Comparison of ENCODE assay signal across 13 mouse cellular contexts in genomic region chr13:37929532-37929931, GRCm38 (mm10).
"Had no signal": no experiment of that assay in that cellular context is flagged by ENCODE, and none has a peak within 500 bp of the region (broad histone marks: within the 10 kb centered on the region; RNA-seq: fewer than 3 reads in every experiment).

No protein-coding gene starts in this region.

- H3K4me3 ChIP-seq: kidney, embryonic 15.5 days; limb, embryonic 13.5 days; midbrain, embryonic 10.5 days; neural tube, embryonic 12.5 days; stomach, embryonic 15.5 days had no signal

- H3K4me2 ChIP-seq: kidney, embryonic 15.5 days; limb, embryonic 13.5 days; neural tube, embryonic 12.5 days; stomach, embryonic 15.5 days had no signal

- H3K9ac ChIP-seq: kidney, embryonic 15.5 days; limb, embryonic 13.5 days; liver, embryonic 14.5 days; neural tube, embryonic 12.5 days; stomach, embryonic 15.5 days had no signal

- DNase-seq: kidney, postnatal 14 days; left cerebral cortex, postnatal 4 days; lung, adult 18-20 months; midbrain, embryonic 14.5 days; right cerebral cortex, postnatal 14 days; thymus, adult 2 months; thymus, postnatal 25 days had no signal

- H3K9me3 ChIP-seq: kidney, embryonic 15.5 days; limb, embryonic 13.5 days; midbrain, embryonic 10.5 days; neural tube, embryonic 12.5 days; stomach, embryonic 15.5 days had no signal

- H3K27ac ChIP-seq: kidney, embryonic 15.5 days; limb, embryonic 13.5 days; liver, embryonic 14.5 days; midbrain, embryonic 10.5 days; neural tube, embryonic 12.5 days; stomach, embryonic 15.5 days had no signal

- H3K4me1 ChIP-seq: limb, embryonic 13.5 days; midbrain, embryonic 10.5 days; neural tube, embryonic 12.5 days had no signal

- H3K27me3 ChIP-seq: kidney, embryonic 15.5 days; limb, embryonic 13.5 days; neural tube, embryonic 12.5 days; stomach, embryonic 15.5 days had no signal
